Mouse (Mus musculus) heart, postnatal 10 days (tissue): ENCODE data around the gene Fut4. TPM values are rescaled to one million over a fixed set of nuclear protein-coding genes. Genes with fewer than 3 reads are reported as not detected.
A peak's percentile ranks its signal among the peaks of the same experiment; 100 is the strongest.
"Not testable (repeated sequence)": the region's sequence is repeated elsewhere in the genome, so short reads cannot be mapped to it uniquely, and the experiment has no call there.

Experiments used
- DNase-seq, 2 experiments: peaks; one replicate each; pipeline ENCODE4 v3.0.0; 2021
- intact Hi-C: fragments of 180-260 bp; cut with DNase I; formaldehyde crosslinking; loops from one replicate; pipeline ENCODE4 v1.15.1; 2025
- total RNA-seq, 2 experiments: library from RNA; stranded (reverse); gene quantifications; 2 replicates each; pipeline ENCODE4 v1.2.3; 2021

The Fut4 gene
- total RNA-seq, 2 experiments from 2014 or later = 0.69 to 1.1 TPM

GRCm38 (mm10) chr9:14726629-14727028 lies 25.6 kb downstream of the Fut4 start:
- intact Hi-C loops = no loop called here
- no peak for DNase-seq

- intact Hi-C loops = no loop called here
- DNase-seq = no peak
These were observed 26.2 kb downstream of the Fut4 start for GRCm38 (mm10) chr9:14726005-14726404.

DNA sequence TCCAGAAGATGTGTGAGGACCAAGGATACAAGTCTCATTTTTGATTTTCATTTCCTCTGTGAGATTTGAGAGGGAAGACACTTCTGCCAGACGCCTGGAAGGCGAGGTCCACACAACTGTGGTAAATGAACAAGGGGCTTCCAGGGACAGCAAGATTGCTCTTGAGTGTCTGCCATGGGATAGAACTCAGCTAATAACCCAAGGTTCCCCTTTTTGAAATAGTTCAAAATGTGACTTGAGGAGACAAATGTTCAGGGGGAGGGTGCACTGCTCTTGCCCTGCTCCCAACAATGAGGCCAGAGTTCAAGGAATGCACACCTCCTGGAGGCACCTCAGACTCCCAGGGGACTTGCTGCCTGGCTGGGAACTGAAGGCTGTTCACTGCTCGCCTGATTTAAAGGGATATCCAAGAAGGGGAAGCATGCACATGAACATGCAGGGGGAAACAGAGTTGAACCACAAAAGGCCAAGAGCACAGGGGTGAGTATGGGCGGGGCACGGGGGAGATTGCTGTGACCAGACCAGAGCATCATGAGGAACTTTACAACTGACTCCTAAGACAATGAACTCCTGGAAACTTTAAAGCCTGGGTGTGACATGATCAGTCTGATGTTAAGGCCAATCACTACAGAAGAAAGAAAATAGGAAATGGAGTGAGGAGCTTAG lies 27.3 kb downstream of the Fut4 start:
- intact Hi-C loops = no loop called here

GRCm38 (mm10) chr9:14721610-14722009 lies 30.6 kb downstream of the Fut4 start:
- intact Hi-C loops = no loop called here
- DNase-seq = no peak

More for the DNA sequence above, 27.3 kb downstream of the Fut4 start:
- no peak for DNase-seq

- DNase-seq = no peak
- intact Hi-C loops = no loop called here
These were observed 31.8 kb downstream of the Fut4 start for GRCm38 (mm10) chr9:14720384-14720783.

- intact Hi-C loops = no loop called here
- no peak for DNase-seq
These were observed 33.9 kb downstream of the Fut4 start for GRCm38 (mm10) chr9:14718332-14718691.

DNA sequence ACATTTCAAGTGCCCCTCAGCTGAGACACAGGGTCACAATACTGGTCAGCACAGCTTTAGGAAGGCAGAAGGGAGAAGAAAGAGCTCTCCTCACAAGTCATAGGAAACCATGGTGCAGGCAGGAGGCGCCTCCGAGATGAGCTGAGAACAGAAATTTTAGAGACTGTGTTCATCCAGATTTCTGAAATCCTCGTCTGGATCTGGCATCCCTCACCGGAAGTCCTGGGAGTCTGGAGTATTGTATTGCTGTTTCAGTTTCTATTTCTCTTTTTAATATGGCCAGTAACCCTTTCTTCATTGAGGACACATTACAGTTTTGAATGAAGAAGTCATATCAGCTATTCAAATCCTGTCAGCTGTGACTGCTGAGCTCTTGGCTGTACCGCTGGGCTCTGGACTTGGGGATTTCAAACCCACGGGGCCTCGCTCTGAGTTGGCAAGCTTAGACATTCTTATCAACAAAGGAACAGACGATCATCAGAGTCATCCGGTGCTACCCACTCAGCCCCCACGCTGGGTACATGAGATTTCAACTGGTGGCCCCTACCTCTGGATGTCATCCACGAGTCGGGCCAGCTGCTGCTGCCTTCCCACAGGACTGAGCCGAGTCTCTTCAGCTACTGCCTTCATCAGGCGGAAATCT lies 34.4 kb downstream of the Fut4 start:
- DNase-seq = peak; percentile 40 to 63
- intact Hi-C loops = no loop called here

DNA sequence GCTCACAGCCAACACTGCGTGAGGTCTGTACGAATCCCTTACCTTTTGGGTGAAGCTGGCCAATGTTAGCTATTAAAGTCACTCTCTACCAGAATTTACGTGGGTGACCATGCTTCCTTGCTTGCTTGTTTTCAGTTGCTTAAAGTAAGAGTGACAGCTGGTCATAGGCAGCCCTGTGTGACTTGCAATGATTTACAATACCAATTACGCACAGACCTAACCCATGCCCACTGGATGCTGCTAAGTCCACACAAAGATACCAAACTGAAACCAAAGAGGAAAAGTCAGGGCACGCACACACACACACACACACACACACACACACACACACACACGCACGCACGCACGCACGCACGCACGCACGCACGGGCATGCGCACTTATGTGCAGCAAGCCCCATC lies 36.9 kb downstream of the Fut4 start:
- intact Hi-C loops = no loop called here
- no peak for DNase-seq

DNA sequence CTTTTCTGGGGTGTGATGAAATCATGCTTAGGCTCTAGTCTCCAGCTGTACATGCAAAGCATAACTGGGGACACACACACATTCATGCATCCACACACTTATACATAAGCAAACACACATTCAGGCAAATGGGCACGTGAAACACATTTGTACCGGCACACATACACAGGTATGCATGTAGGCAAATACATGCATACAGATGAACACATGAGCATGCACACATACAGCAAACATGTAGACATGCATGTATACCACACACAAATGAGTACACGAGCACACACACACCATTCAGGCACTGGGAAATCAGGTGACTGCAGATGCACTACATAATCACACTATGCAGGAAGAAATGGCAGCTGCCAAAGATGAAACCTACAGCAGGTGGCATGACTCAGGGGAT lies 41.3 kb downstream of the Fut4 start:
- intact Hi-C loops = no loop called here
- no peak for DNase-seq

DNA sequence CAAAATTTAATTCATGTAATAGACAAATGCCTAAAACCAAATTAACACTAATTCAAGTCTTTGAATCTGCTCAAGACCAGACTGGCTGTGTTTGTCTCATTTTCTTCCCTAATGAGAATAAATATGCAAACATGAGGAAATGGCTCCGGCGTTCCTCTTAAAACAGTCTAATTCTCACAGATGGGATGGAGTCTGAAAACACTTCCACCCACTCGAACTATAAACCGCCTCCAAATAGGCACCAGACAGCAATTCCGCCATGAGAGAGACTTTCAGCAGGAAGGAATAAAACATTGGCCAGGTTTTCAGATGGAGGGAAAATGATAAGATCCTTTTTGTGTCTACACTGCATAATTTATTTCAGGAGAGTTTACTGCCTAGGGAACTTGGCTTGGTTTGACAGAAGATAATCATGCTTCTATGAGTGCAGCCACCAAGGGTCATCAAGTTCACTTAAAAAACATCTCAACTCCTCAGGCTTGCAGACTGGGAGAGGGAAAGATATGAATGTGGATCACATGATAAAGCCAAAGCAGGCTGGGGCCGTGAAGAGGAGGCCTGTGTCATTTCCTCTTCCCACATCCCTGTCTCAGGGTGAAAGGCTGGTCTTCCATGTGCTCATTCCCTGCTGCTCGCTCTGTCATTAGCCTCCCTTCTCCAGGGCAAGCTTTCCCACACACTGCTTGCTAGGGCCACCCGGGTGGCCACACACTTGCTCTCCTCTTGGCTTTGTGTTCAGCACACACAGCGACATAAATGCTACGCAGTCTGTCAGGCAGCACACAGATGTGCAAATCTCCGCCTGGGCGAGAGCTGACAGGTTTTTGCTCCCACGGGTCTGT lies 46.7 kb downstream of the Fut4 start:
- intact Hi-C loops = no loop called here
- DNase-seq = no peak

GRCm38 (mm10) chr9:14700795-14701194 lies 51.4 kb downstream of the Fut4 start:
- intact Hi-C loops, DNase-seq: not testable (repeated sequence)

- no peak for DNase-seq
- intact Hi-C loops = loop anchor here (1.0 to 5.0 kb wide), 4 partner anchors 122 to 352 kb away; no protein-coding TSS in a partner anchor
These were observed 52.9 kb downstream of the Fut4 start for GRCm38 (mm10) chr9:14699288-14699640.

DNA sequence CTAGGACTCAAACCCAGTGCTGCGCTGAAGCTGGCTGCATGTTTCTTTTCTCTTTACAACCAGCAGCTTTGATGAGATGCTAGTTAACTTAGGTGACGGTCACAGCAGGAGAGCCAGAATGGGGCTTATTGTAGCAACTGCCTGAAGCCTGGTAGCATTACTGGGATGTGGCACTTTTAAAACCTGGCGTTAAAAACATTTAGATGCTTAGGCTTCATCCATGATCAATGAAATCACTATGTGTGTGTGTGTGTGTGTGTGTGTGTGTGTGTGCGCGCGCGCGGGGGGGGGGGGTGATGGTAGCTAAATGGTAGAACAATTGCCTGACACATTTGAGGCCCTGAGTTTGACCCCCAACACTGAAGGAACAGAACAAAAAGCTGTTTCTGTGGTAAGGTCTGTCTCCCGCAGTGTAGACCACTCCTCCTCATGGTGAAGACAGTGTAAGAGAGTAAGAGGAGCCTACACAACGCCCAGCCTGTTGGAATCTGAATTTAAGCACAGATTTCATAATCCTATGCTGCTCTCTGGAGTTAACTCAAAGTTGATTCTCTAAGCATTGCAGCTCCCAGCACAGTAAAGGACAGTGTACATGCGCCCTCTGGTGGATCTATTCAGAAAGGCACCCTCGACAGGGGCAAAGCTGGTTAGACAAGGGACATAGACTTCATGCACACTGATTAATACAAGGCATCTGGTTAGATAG lies 53.5 kb downstream of the Fut4 start:
- DNase-seq = peak; percentile 92 to 95
- intact Hi-C loops = loop anchor here (1.0 to 5.0 kb wide), 4 partner anchors 121 to 351 kb away; no protein-coding TSS in a partner anchor

Other genes starting within 250 kb of the Fut4 start
- gene Amotl1, start 107.3 kb downstream of the Fut4 start, total RNA-seq = 10 to 100 TPM; 62.2 to 65.4 TPM
- not detected for gene Piwil4, start 11.7 kb downstream of the Fut4 start, total RNA-seq
- not detected for gene 1700012B09Rik, start 18.6 kb upstream of the Fut4 start, total RNA-seq
- 10 to 100 TPM; 13.4 to 16.1 TPM for gene Mre11a, start 32.3 kb upstream of the Fut4 start, total RNA-seq
- 1 to 10 TPM; 7.7 to 8.2 TPM for gene Ankrd49, start 32.5 kb upstream of the Fut4 start, total RNA-seq
- gene Gpr83, start 107.8 kb upstream of the Fut4 start, total RNA-seq = under 1 TPM in 1 of 2 experiments, not detected in 1; 0.07 TPM
- gene Izumo1r, start 151.6 kb upstream of the Fut4 start, total RNA-seq = not detected